Mouse (Mus musculus): Measurements from ENCODE around the gene Rxylt1. TPM values are rescaled to one million over a fixed set of nuclear protein-coding genes. Genes with fewer than 3 reads are reported as not detected.

The Rxylt1 gene
- polyA plus RNA-seq, 1 experiment from 2014 or later: 38.1 TPM

GRCm38 (mm10) chr10:122046904-122047726, 50.1 kb downstream of the Rxylt1 start, which contains the start of gene Srgap1:
Gene Srgap1, minus strand, starts transcription at chr10:122047315.
- peak within 1 kb of the TSS; percentile 89 for H3K4me3 ChIP-seq (ENCODE audit: low read depth, low read length)
- H3K36me3 ChIP-seq (ENCODE audit: control insufficient read depth, insufficient read depth, low read length): no peaks in the 10 kb centered on the region
- ATAC-seq: peak; percentile 81
- H3K9me3 ChIP-seq (replicated peaks; ENCODE audit: control insufficient read depth, low read length, poor library complexity, severe bottlenecking): no peaks in the 10 kb centered on the region
- H3K9ac ChIP-seq (ENCODE audit: low read depth, low read length): peak within 1 kb of the TSS; percentile 95
- under 1% methylated on average over 36 of the region's 79 CpGs for WGBS
- no peaks in the 10 kb centered on the region for H3K27me3 ChIP-seq (ENCODE audit: control insufficient read depth, insufficient read depth, low read depth, low read length)
- peak within 1 kb of the TSS; percentile 66 for H3K4me2 ChIP-seq (ENCODE audit: low read length)
- peaks cover 16% of the 10 kb centered on the region for H3K4me1 ChIP-seq (ENCODE audit: control insufficient read depth, insufficient read depth, low read length)
- H3K27ac ChIP-seq (ENCODE audit: low read length): peak within 1 kb of the TSS; percentile 94

GRCm38 (mm10) chr10:122046511-122046903, 50.7 kb downstream of the Rxylt1 start:
- Histone ChIP-seq H3K4me1 (ENCODE audit: control insufficient read depth, insufficient read depth, low read length) (peaks cover 16% of the 10 kb centered on the region), H3K4me2 (ENCODE audit: low read length) (peak overlapping the region; percentile 66), H3K27ac (ENCODE audit: low read length) (peak overlapping the region; percentile 94), H3K9ac (ENCODE audit: low read depth, low read length) (peak overlapping the region; percentile 95), H3K27me3 (ENCODE audit: control insufficient read depth, insufficient read depth, low read depth, low read length) (no peaks in the 10 kb centered on the region), H3K9me3 (replicated peaks; ENCODE audit: control insufficient read depth, low read length, poor library complexity, severe bottlenecking) (no peaks in the 10 kb centered on the region), H3K36me3 (ENCODE audit: control insufficient read depth, insufficient read depth, low read length) (no peaks in the 10 kb centered on the region), H3K4me3 (ENCODE audit: low read depth, low read length) (peak overlapping the region; percentile 89)
- WGBS: 0% methylated on average over 13 of the region's 13 CpGs
- ATAC-seq: 0 out of 2 replicates have a peak, but pooled peaks have one; percentile 28

GRCm38 (mm10) chr10:122045946-122046345, 51.2 kb downstream of the Rxylt1 start:
- H3K4me1 ChIP-seq (ENCODE audit: control insufficient read depth, insufficient read depth, low read length): peaks cover 16% of the 10 kb centered on the region
- 3% methylated on average over 9 of the region's 9 CpGs for WGBS
- no peaks in the 10 kb centered on the region for H3K27me3 ChIP-seq (ENCODE audit: control insufficient read depth, insufficient read depth, low read depth, low read length)
- H3K27ac ChIP-seq (ENCODE audit: low read length): peak overlapping the region; percentile 94
- ATAC-seq: 0 out of 2 replicates have a peak, but pooled peaks have one; percentile 7
- peak overlapping the region; percentile 89 for H3K4me3 ChIP-seq (ENCODE audit: low read depth, low read length)
- no peaks in the 10 kb centered on the region for H3K36me3 ChIP-seq (ENCODE audit: control insufficient read depth, insufficient read depth, low read length)
- peak overlapping the region; percentile 66 for H3K4me2 ChIP-seq (ENCODE audit: low read length)
- H3K9me3 ChIP-seq (replicated peaks; ENCODE audit: control insufficient read depth, low read length, poor library complexity, severe bottlenecking): no peaks in the 10 kb centered on the region
- peak overlapping the region; percentile 95 for H3K9ac ChIP-seq (ENCODE audit: low read depth, low read length)

GRCm38 (mm10) chr10:122044926-122045325, 52.2 kb downstream of the Rxylt1 start:
- no peaks in the 10 kb centered on the region for H3K27me3 ChIP-seq (ENCODE audit: control insufficient read depth, insufficient read depth, low read depth, low read length)
- peak overlapping the region; percentile 95 for H3K9ac ChIP-seq (ENCODE audit: low read depth, low read length)
- no peaks in the 10 kb centered on the region for H3K9me3 ChIP-seq (replicated peaks; ENCODE audit: control insufficient read depth, low read length, poor library complexity, severe bottlenecking)
- peaks cover 16% of the 10 kb centered on the region for H3K4me1 ChIP-seq (ENCODE audit: control insufficient read depth, insufficient read depth, low read length)
- peak overlapping the region; percentile 66 for H3K4me2 ChIP-seq (ENCODE audit: low read length)
- peak overlapping the region; percentile 76 for H3K27ac ChIP-seq (ENCODE audit: low read length)
- H3K4me3 ChIP-seq (ENCODE audit: low read depth, low read length): peak overlapping the region; percentile 89
- no peaks in the 10 kb centered on the region for H3K36me3 ChIP-seq (ENCODE audit: control insufficient read depth, insufficient read depth, low read length)
- WGBS: 33% methylated on average over 4 of the region's 4 CpGs
- no peak for ATAC-seq

- peaks cover 5% of the 10 kb centered on the region; the same call in 1 of the 2 replicates for H3K36me3 ChIP-seq (ENCODE audit: control insufficient read depth, insufficient read depth, low read length)
- no peaks in the 10 kb centered on the region for H3K9me3 ChIP-seq (replicated peaks; ENCODE audit: control insufficient read depth, low read length, poor library complexity, severe bottlenecking)
- no peak overlapping the region for H3K27ac ChIP-seq (ENCODE audit: low read length)
- H3K27me3 ChIP-seq (ENCODE audit: control insufficient read depth, insufficient read depth, low read depth, low read length): no peaks in the 10 kb centered on the region
- ATAC-seq: no peak
- no peak overlapping the region for H3K9ac ChIP-seq (ENCODE audit: low read depth, low read length)
- H3K4me3 ChIP-seq (ENCODE audit: low read depth, low read length): no peak overlapping the region
- no peak overlapping the region for H3K4me2 ChIP-seq (ENCODE audit: low read length)
- peaks cover 16% of the 10 kb centered on the region for H3K4me1 ChIP-seq (ENCODE audit: control insufficient read depth, insufficient read depth, low read length)
- WGBS: 45% methylated on average over 4 of the region's 4 CpGs
Measured at GRCm38 (mm10) chr10:122040372-122040771, 56.8 kb downstream of the Rxylt1 start.

GRCm38 (mm10) chr10:122039566-122039965, 57.6 kb downstream of the Rxylt1 start:
- Histone ChIP-seq H3K9me3 (replicated peaks; ENCODE audit: control insufficient read depth, low read length, poor library complexity, severe bottlenecking) (no peaks in the 10 kb centered on the region), H3K4me3 (ENCODE audit: low read depth, low read length) (no peak overlapping the region), H3K36me3 (ENCODE audit: control insufficient read depth, insufficient read depth, low read length) (peaks cover 5% of the 10 kb centered on the region; the same call in 1 of the 2 replicates), H3K4me1 (ENCODE audit: control insufficient read depth, insufficient read depth, low read length) (peaks cover 11% of the 10 kb centered on the region), H3K9ac (ENCODE audit: low read depth, low read length) (no peak overlapping the region), H3K4me2 (ENCODE audit: low read length) (no peak overlapping the region), H3K27me3 (ENCODE audit: control insufficient read depth, insufficient read depth, low read depth, low read length) (no peaks in the 10 kb centered on the region), H3K27ac (ENCODE audit: low read length) (no peak overlapping the region)
- no peak for ATAC-seq
- WGBS: 91% methylated on average over 4 of the region's 4 CpGs

GRCm38 (mm10) chr10:122038554-122038953, 58.6 kb downstream of the Rxylt1 start:
- H3K9me3 ChIP-seq (replicated peaks; ENCODE audit: control insufficient read depth, low read length, poor library complexity, severe bottlenecking): no peaks in the 10 kb centered on the region
- H3K4me2 ChIP-seq (ENCODE audit: low read length): no peak overlapping the region
- H3K36me3 ChIP-seq (ENCODE audit: control insufficient read depth, insufficient read depth, low read length): peaks cover 5% of the 10 kb centered on the region; the same call in 1 of the 2 replicates
- H3K27me3 ChIP-seq (ENCODE audit: control insufficient read depth, insufficient read depth, low read depth, low read length): no peaks in the 10 kb centered on the region
- H3K4me1 ChIP-seq (ENCODE audit: control insufficient read depth, insufficient read depth, low read length): peaks cover 4% of the 10 kb centered on the region; the same call in 1 of the 2 replicates
- 61% methylated on average over 3 of the region's 3 CpGs for WGBS
- no peak overlapping the region for H3K4me3 ChIP-seq (ENCODE audit: low read depth, low read length)
- H3K27ac ChIP-seq (ENCODE audit: low read length): no peak overlapping the region
- no peak; the same call in 1 of the 2 replicates for ATAC-seq
- no peak overlapping the region for H3K9ac ChIP-seq (ENCODE audit: low read depth, low read length)

- Histone ChIP-seq H3K9me3 (replicated peaks; ENCODE audit: control insufficient read depth, low read length, poor library complexity, severe bottlenecking) (no peaks in the 10 kb centered on the region), H3K27ac (ENCODE audit: low read length) (no peak overlapping the region), H3K9ac (ENCODE audit: low read depth, low read length) (no peak overlapping the region), H3K27me3 (ENCODE audit: control insufficient read depth, insufficient read depth, low read depth, low read length) (no peaks in the 10 kb centered on the region), H3K4me2 (ENCODE audit: low read length) (no peak overlapping the region), H3K36me3 (ENCODE audit: control insufficient read depth, insufficient read depth, low read length) (peaks cover 5% of the 10 kb centered on the region; the same call in 1 of the 2 replicates), H3K4me3 (ENCODE audit: low read depth, low read length) (no peak overlapping the region), H3K4me1 (ENCODE audit: control insufficient read depth, insufficient read depth, low read length) (peaks cover 3% of the 10 kb centered on the region; the same call in 1 of the 2 replicates)
- ATAC-seq: no peak
- 79% methylated on average over 5 of the region's 5 CpGs for WGBS
Measured at GRCm38 (mm10) chr10:122033271-122033670, 63.9 kb downstream of the Rxylt1 start.

- no peaks in the 10 kb centered on the region for H3K27me3 ChIP-seq (ENCODE audit: control insufficient read depth, insufficient read depth, low read depth, low read length)
- no peak overlapping the region for H3K4me2 ChIP-seq (ENCODE audit: low read length)
- peaks cover 3% of the 10 kb centered on the region; the same call in 1 of the 2 replicates for H3K4me1 ChIP-seq (ENCODE audit: control insufficient read depth, insufficient read depth, low read length)
- H3K9me3 ChIP-seq (replicated peaks; ENCODE audit: control insufficient read depth, low read length, poor library complexity, severe bottlenecking): no peaks in the 10 kb centered on the region
- H3K4me3 ChIP-seq (ENCODE audit: low read depth, low read length): no peak overlapping the region
- H3K36me3 ChIP-seq (ENCODE audit: control insufficient read depth, insufficient read depth, low read length): no peaks in the 10 kb centered on the region
- no peak overlapping the region for H3K9ac ChIP-seq (ENCODE audit: low read depth, low read length)
- 86% methylated on average over 5 of the region's 5 CpGs for WGBS
- no peak overlapping the region for H3K27ac ChIP-seq (ENCODE audit: low read length)
- no peak for ATAC-seq
Measured at GRCm38 (mm10) chr10:122030420-122030819, 66.8 kb downstream of the Rxylt1 start.
